In genomic region chr2:138670307-138670706, GRCm38 (mm10) we compare ENCODE assay signal across 10 mouse cellular contexts.
"Had no signal": no experiment of that assay in that cellular context is flagged by ENCODE, and none has a peak within 500 bp of the region (broad histone marks: within the 10 kb centered on the region; RNA-seq: fewer than 3 reads in every experiment).

No protein-coding gene starts in this region.

- H3K27me3 ChIP-seq: limb, embryonic 12.5 days; neural tube, embryonic 13.5 days had no signal

- H3K36me3 ChIP-seq: limb, embryonic 12.5 days; neural tube, embryonic 13.5 days had no signal

- H3K9me3 ChIP-seq: limb, embryonic 12.5 days; neural tube, embryonic 13.5 days had no signal

- H3K4me3 ChIP-seq: limb, embryonic 12.5 days; neural tube, embryonic 13.5 days had no signal

- H3K4me2 ChIP-seq: limb, embryonic 12.5 days; neural tube, embryonic 13.5 days had no signal

- H3K27ac ChIP-seq: limb, embryonic 12.5 days; liver, embryonic 14.5 days; neural tube, embryonic 13.5 days had no signal

- DNase-seq: kidney, adult 8-10 months; kidney, postnatal 25 days; liver; lung, adult 18-20 months; right cerebral cortex, adult 18-20 months; right cerebral cortex, postnatal 25 days; thymus, postnatal 36 days had no signal

- H3K9ac ChIP-seq: limb, embryonic 12.5 days; liver, embryonic 14.5 days; neural tube, embryonic 13.5 days had no signal
